Mouse (Mus musculus) central nervous system, embryonic 18 days (tissue): ENCODE measurements around the gene Ubtd1. TPM values are rescaled to one million over a fixed set of nuclear protein-coding genes. Genes with fewer than 3 reads are reported as not detected.

Experiments
- polyA plus RNA-seq: library from polyadenylated mRNA; depleted of rRNA; stranded (reverse); fragments of >200 nt; gene quantifications from 2 replicates; pipeline ENCODE4 v1.2.3, GENCODE M21; 2012; rRNA removed

Ubtd1 gene
- 16.5 and 16.8 TPM in 2 replicates for polyA plus RNA-seq

GRCm38 (mm10) chr19:41981595-41981927 is at the start of gene Ubtd1:
Ubtd1 (plus strand) TSS chr19:41981763.

GRCm38 (mm10) chr19:41933179-41934086 is 48.1 kb upstream of the Ubtd1 start, which contains the start of the genes Exosc1 and Zdhhc16:
Exosc1 (minus strand) TSS chr19:41933423.
Zdhhc16 (plus strand) TSS chr19:41933480.

DNA sequence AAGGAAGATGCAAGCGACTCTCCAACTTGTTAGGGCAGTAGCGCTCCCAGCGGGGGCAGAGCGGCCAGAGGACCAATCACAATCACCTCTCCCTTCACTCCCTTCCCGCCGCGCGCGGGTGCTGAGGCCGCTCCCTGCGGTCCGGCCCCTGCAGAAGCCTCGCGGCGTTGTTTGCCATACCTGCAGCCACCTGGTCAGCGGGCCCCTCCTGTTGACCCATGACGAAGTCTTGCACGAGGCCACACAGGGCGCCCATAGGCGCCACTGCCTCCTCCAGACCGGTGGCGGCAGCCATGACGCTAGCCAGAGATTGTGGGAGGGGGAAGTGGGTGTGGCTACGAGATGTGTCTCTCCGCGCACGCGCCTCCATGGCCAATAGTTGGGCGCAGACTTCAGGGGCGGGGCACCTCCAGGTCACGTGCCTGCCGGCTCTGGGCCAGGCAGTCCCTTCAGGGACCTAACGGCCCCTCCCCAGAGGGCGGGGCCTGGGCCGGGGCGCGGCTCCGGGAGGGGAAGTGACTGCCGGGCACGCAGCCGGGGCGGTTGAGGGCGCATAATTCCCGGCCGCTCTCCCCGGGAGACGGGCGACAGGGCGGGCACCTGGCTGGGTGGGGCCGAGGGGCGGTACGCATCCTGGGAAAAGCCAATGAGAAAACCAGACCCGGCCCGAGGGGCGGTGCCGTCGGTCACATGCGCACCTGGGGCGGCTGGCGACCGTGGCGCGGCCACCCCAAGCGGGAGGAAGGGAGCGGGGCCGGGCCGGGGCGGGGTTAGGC is 556 bp upstream of the Ubtd1 start, which contains the start of gene Mms19:
Gene Mms19, minus strand, starts transcription at position 339 of the 776 bp plus-strand sequence.

DNA sequence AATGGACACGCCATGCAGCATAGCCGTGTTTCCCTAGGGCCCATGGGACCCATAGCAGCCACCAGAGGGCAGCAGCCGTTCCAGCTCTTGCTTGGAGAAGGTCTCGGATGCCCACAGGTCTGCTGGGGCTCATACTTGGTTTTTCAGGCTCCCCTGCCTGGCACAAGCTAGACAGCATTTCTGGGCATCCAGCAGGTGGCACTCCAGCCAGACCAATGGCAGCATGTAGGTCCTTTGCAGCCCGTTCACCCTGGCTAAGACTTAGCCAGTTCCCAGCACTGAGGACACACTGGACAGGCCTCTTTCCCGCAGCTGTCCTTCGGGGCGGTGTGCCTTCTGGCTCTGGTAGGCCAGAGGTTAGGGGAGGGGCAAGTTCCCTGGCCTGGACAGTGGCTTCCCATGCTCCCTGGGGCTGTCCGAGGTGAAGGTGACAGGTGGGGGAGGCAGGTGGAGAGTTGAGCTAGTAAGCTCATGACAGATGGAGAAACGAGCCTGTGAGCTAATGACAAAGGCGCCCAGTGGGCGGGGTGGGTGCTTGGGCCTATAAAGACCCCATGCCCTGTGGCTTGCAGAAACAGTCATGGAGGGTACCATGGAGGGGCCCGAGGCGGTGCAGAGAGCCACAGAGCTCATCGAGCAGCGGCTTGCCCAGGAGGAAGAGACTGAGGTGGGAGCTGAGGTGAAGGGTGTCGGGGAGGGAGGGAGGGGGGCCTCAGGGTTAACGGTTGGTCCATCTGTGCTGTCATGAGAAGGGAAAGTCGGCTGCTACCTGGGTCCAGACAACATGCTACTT is 54.1 kb downstream of the Ubtd1 start, which contains the start of gene Ankrd2:
Gene Ankrd2, plus strand, starts transcription at position 545 of the 793 bp plus-strand sequence.

GRCm38 (mm10) chr19:42045269-42046102 is 63.9 kb downstream of the Ubtd1 start, which contains the start of gene Hoga1:
Hoga1 (plus strand) TSS chr19:42045610.

GRCm38 (mm10) chr19:42051948-42052347 is 70.4 kb downstream of the Ubtd1 start, which contains the start of gene 4933411K16Rik:
4933411K16Rik (plus strand) TSS chr19:42052248.

Other genes with a start within 250 kb of the Ubtd1 start
- 24.2 and 29.8 TPM in 2 replicates for gene Slit1, start 238.1 kb upstream of the Ubtd1 start, polyA plus RNA-seq
- gene Arhgap19, start 179.7 kb upstream of the Ubtd1 start, polyA plus RNA-seq = 5.0 and 6.1 TPM in 2 replicates
- 11.0 and 12.4 TPM in 2 replicates for gene Frat1, start 151.8 kb upstream of the Ubtd1 start, polyA plus RNA-seq
- 12.0 and 13.9 TPM in 2 replicates for gene Frat2, start 133.6 kb upstream of the Ubtd1 start, polyA plus RNA-seq
- gene Rrp12, start 85.6 kb upstream of the Ubtd1 start, polyA plus RNA-seq = 16.9 and 17.0 TPM in 2 replicates
- gene Pgam1, start 69.8 kb upstream of the Ubtd1 start, polyA plus RNA-seq = 459 and 467 TPM in 2 replicates
- gene Exosc1, start 48.3 kb upstream of the Ubtd1 start, polyA plus RNA-seq = 30.5 and 31.7 TPM in 2 replicates
- 93.7 and 94.8 TPM in 2 replicates for gene Zdhhc16, start 48.3 kb upstream of the Ubtd1 start, polyA plus RNA-seq
- 65.4 and 70.2 TPM in 2 replicates for gene Mms19, start 606 bp upstream of the Ubtd1 start, polyA plus RNA-seq
- 0.93 and 1.1 TPM in 2 replicates for gene Ankrd2, start 54.2 kb downstream of the Ubtd1 start, polyA plus RNA-seq
- 2.1 TPM in 2 replicates for gene Hoga1, start 63.8 kb downstream of the Ubtd1 start, polyA plus RNA-seq
- 0.29 and 0.34 TPM in 2 replicates for gene 4933411K16Rik, start 70.5 kb downstream of the Ubtd1 start, polyA plus RNA-seq
- gene Morn4, start 104.6 kb downstream of the Ubtd1 start, polyA plus RNA-seq = 161 and 175 TPM in 2 replicates
- 40.2 and 41.2 TPM in 2 replicates for gene Pi4k2a, start 108.7 kb downstream of the Ubtd1 start, polyA plus RNA-seq
- 5.2 and 6.2 TPM in 2 replicates for gene Avpi1, start 147.3 kb downstream of the Ubtd1 start, polyA plus RNA-seq
- 13.5 and 15.1 TPM in 2 replicates for gene Marveld1, start 165.6 kb downstream of the Ubtd1 start, polyA plus RNA-seq
- 135 and 139 TPM in 2 replicates for gene Zfyve27, start 182.2 kb downstream of the Ubtd1 start, polyA plus RNA-seq
- gene Sfrp5, start 220.5 kb downstream of the Ubtd1 start, polyA plus RNA-seq = 3.9 and 5.2 TPM in 2 replicates